Mouse (Mus musculus): ENCODE results near the gene Taz.

DNA sequence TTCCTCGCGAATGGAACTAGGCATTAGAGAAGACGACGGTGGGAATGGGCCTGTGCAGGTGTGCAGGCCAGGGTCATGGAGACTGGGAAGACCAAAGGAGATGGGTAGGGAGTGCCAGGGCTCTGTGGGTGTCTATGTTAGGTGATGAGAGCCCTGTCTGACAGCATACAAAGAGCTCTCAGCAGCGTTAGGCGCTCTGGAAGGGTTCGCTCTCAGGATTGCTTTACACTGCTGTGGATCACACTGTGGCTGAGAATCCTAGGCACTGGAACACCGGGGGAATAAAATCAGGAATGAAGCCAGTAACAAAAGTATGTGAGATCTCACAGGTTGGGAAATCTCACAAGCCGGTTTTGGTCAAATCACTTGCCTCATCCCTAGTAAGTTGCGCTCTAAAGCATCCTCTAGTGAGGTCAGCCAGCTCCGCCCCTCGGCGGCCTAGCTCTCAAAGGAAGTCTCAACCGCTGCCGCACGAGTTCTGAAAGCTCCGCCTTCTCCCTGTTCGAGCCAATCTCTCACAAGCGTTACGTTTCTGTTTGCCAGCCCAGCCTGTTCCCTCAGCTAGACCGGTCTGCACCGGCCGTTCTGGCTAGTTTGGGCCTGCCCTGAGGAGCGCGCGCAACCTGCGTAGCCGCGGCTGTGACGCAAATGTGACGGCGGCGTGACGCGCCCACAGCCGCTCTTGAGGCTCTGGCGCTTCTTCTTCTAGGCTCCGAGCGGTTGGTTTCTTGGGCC, 27.4 kb upstream of the Taz start, which contains the start of gene Emd:
- TF ChIP-seq GATA1 (IDR thresholded peaks at IDR 0.05; ENCODE audit: borderline replicate concordance, low read length) (no peak), FLI1 (IDR thresholded peaks at IDR 0.05; ENCODE audit: low read length) (no peak)

Data from megakaryocyte, embryonic 14.5 days (primary cell).